Mouse (Mus musculus): ENCODE measurements around the gene Agl. TPM values are rescaled to one million over a fixed set of nuclear protein-coding genes. Genes with fewer than 3 reads are reported as not detected.

Agl gene
- polyA plus RNA-seq, 1 experiment = 16.7 TPM

GRCm38 (mm10) chr3:116836681-116837475 is 28.9 kb upstream of the Agl start:
- no peak for TF ChIP-seq CTCF (IDR thresholded peaks at IDR 0.05; ENCODE audit: extremely low read depth, insufficient read depth, low read length)
- TF ChIP-seq POLR2A (IDR thresholded peaks at IDR 0.05; ENCODE audit: extremely low read depth, insufficient read depth, low read length) = no peak
- Histone ChIP-seq H3K27ac (ENCODE audit: insufficient read depth, low read length) (no peak overlapping the region), H3K4me3 (ENCODE audit: insufficient read depth, low read length) (no peak overlapping the region), H3K4me1 (ENCODE audit: control insufficient read depth, insufficient read depth, low read length) (no peaks in the 10 kb centered on the region)

GRCm38 (mm10) chr3:116835770-116836680 is 28.1 kb upstream of the Agl start:
- H3K4me1 ChIP-seq (ENCODE audit: control insufficient read depth, insufficient read depth, low read length) = no peaks in the 10 kb centered on the region
- TF ChIP-seq CTCF (IDR thresholded peaks at IDR 0.05; ENCODE audit: extremely low read depth, insufficient read depth, low read length) = peak; percentile 92
- TF ChIP-seq POLR2A (IDR thresholded peaks at IDR 0.05; ENCODE audit: extremely low read depth, insufficient read depth, low read length) = no peak
- H3K4me3 ChIP-seq (ENCODE audit: insufficient read depth, low read length) = peak overlapping the region; percentile 15
- no peak overlapping the region for H3K27ac ChIP-seq (ENCODE audit: insufficient read depth, low read length)

- H3K4me3 ChIP-seq (ENCODE audit: insufficient read depth, low read length) = no peak overlapping the region; the same call in 1 of the 2 replicates
- H3K27ac ChIP-seq (ENCODE audit: insufficient read depth, low read length) = no peak overlapping the region
- no peak for TF ChIP-seq CTCF (IDR thresholded peaks at IDR 0.05; ENCODE audit: extremely low read depth, insufficient read depth, low read length)
- TF ChIP-seq POLR2A (IDR thresholded peaks at IDR 0.05; ENCODE audit: extremely low read depth, insufficient read depth, low read length) = no peak
Measured at GRCm38 (mm10) chr3:116835350-116835749, 27.4 kb upstream of the Agl start.

GRCm38 (mm10) chr3:116834241-116834640 is 26.3 kb upstream of the Agl start:
- no peak overlapping the region for H3K27ac ChIP-seq (ENCODE audit: insufficient read depth, low read length)
- no peak for TF ChIP-seq CTCF (IDR thresholded peaks at IDR 0.05; ENCODE audit: extremely low read depth, insufficient read depth, low read length)
- TF ChIP-seq POLR2A (IDR thresholded peaks at IDR 0.05; ENCODE audit: extremely low read depth, insufficient read depth, low read length) = no peak
- H3K4me3 ChIP-seq (ENCODE audit: insufficient read depth, low read length) = no peak overlapping the region
- no peaks in the 10 kb centered on the region for H3K4me1 ChIP-seq (ENCODE audit: control insufficient read depth, insufficient read depth, low read length)

More at GRCm38 (mm10) chr3:116835350-116835749, 27.4 kb upstream of the Agl start:
- no peaks in the 10 kb centered on the region for H3K4me1 ChIP-seq (ENCODE audit: control insufficient read depth, insufficient read depth, low read length)

- Histone ChIP-seq H3K4me3 (ENCODE audit: insufficient read depth, low read length) (no peak overlapping the region), H3K4me1 (ENCODE audit: control insufficient read depth, insufficient read depth, low read length) (no peaks in the 10 kb centered on the region), H3K27ac (ENCODE audit: insufficient read depth, low read length) (no peak overlapping the region)
- no peak for TF ChIP-seq POLR2A (IDR thresholded peaks at IDR 0.05; ENCODE audit: extremely low read depth, insufficient read depth, low read length)
- no peak for TF ChIP-seq CTCF (IDR thresholded peaks at IDR 0.05; ENCODE audit: extremely low read depth, insufficient read depth, low read length)
Measured at GRCm38 (mm10) chr3:116833491-116833890, 25.5 kb upstream of the Agl start.

- H3K4me1 ChIP-seq (ENCODE audit: control insufficient read depth, insufficient read depth, low read length) = no peaks in the 10 kb centered on the region
- H3K27ac ChIP-seq (ENCODE audit: insufficient read depth, low read length) = no peak overlapping the region
- no peak overlapping the region for H3K4me3 ChIP-seq (ENCODE audit: insufficient read depth, low read length)
- no peak for TF ChIP-seq POLR2A (IDR thresholded peaks at IDR 0.05; ENCODE audit: extremely low read depth, insufficient read depth, low read length)
- no peak for TF ChIP-seq CTCF (IDR thresholded peaks at IDR 0.05; ENCODE audit: extremely low read depth, insufficient read depth, low read length)
Measured at GRCm38 (mm10) chr3:116832526-116833310, 24.8 kb upstream of the Agl start.

- Histone ChIP-seq H3K4me1 (ENCODE audit: control insufficient read depth, insufficient read depth, low read length) (no peaks in the 10 kb centered on the region), H3K4me3 (ENCODE audit: insufficient read depth, low read length) (no peak overlapping the region), H3K27ac (ENCODE audit: insufficient read depth, low read length) (no peak overlapping the region)
- TF ChIP-seq POLR2A (IDR thresholded peaks at IDR 0.05; ENCODE audit: extremely low read depth, insufficient read depth, low read length) = no peak
Measured at GRCm38 (mm10) chr3:116831324-116831723, 23.4 kb upstream of the Agl start.

- Histone ChIP-seq H3K4me1 (ENCODE audit: control insufficient read depth, insufficient read depth, low read length) (no peaks in the 10 kb centered on the region), H3K27ac (ENCODE audit: insufficient read depth, low read length) (no peak overlapping the region), H3K4me3 (ENCODE audit: insufficient read depth, low read length) (no peak overlapping the region)
- TF ChIP-seq CTCF (IDR thresholded peaks at IDR 0.05; ENCODE audit: extremely low read depth, insufficient read depth, low read length) (no peak), POLR2A (IDR thresholded peaks at IDR 0.05; ENCODE audit: extremely low read depth, insufficient read depth, low read length) (no peak)
Measured at GRCm38 (mm10) chr3:116829274-116829920, 21.4 kb upstream of the Agl start.

All from cortical plate, adult 2 months (tissue).